Mouse (Mus musculus) spleen, adult 2 months (tissue): ENCODE measurements at regions not wholly inside any gene's neighbourhood (a gene's known extent, or its start where the extent isn't known, plus 50 kb on each side); places are given as distances from the start of the nearest gene placed in this dataset.

ENCODE experiments used
- CTCF ChIP-seq: fragments of 200-500 bp; IDR thresholded peaks from 2 replicates; pipeline ENCODE4 v1.5.1; 2011; ENCODE audit warnings: mild to moderate bottlenecking, inconsistent platforms; ENCODE audit not compliant: insufficient read depth, insufficient read length, insufficient replicate concordance; ENCODE audit errors: extremely low read depth
- POLR2A ChIP-seq: fragments of 200-500 bp; IDR thresholded peaks from 2 replicates; pipeline ENCODE4 v1.6.1; 2011; ENCODE audit warnings: low read depth, low read length, inconsistent platforms

- TF ChIP-seq POLR2A (no peak), CTCF (no peak)
Observed at GRCm38 (mm10) chr10:72347253-72347652, 307.4 kb upstream of the Zwint start.
